In genomic region chr2:80446308-80447151, GRCm38 (mm10) we compare ENCODE assay signal across 8 mouse cellular contexts. TPM values are rescaled to one million over a fixed set of nuclear protein-coding genes. Genes with fewer than 3 reads are reported as not detected.
DNase-seq lines count a peak whose midpoint lies in the region; ATAC-seq lines count a peak whose summit lies in the region.

No protein-coding gene starts in this region.

- H3K36me3 ChIP-seq in forebrain, embryonic 15.5 days = no peaks in the 10 kb centered on the region
- H3K36me3 ChIP-seq in megakaryocyte, embryonic 14.5 days (replicated peaks; ENCODE audit: low read length) = no peaks in the 10 kb centered on the region

- H3K4me2 ChIP-seq in forebrain, embryonic 15.5 days (replicated peaks) = peak overlapping the region; percentile 100

- peak; percentile 47 for DNase-seq in R1 (ENCODE audit: low read depth, low spot score)
- peak; percentile 46 for DNase-seq in cerebellum, adult 11 months
- peak; percentile 17 for DNase-seq in layer of hippocampus, adult 9-11 months
- peak; percentile 18 for DNase-seq in right cerebral cortex, postnatal 14 days
- DNase-seq in c-Kit-positive CD71-positive TER-119-positive erythroid progenitor cells, embryonic 14.5 days (ENCODE audit: low spot score) = no peak

- peak; percentile 76 for ATAC-seq in forebrain, embryonic 15.5 days (replicated peaks)
- ATAC-seq in hematopoietic stem cell, adult 5-6 weeks (replicated peaks in 1 of 2; ENCODE audit: insufficient read depth in 1 of 2, low FRiP score in 2 of 2, low TSS enrichment in 1 of 2, low read depth in 1 of 2, poor library complexity in 2 of 2, severe bottlenecking in 2 of 2) = peak; percentile 39 to 69

- peaks cover 28% of the 10 kb centered on the region for H3K4me1 ChIP-seq in forebrain, embryonic 15.5 days
- peaks cover 27% of the 10 kb centered on the region for H3K4me1 ChIP-seq in megakaryocyte, embryonic 14.5 days

- peaks cover 14% of the 10 kb centered on the region; the same call in 1 of the 2 replicates for H3K27me3 ChIP-seq in forebrain, embryonic 15.5 days
- H3K27me3 ChIP-seq in megakaryocyte, embryonic 14.5 days (replicated peaks) = peaks cover 56% of the 10 kb centered on the region

- H3K9me3 ChIP-seq in forebrain, embryonic 15.5 days = peaks cover 6% of the 10 kb centered on the region; the same call in 1 of the 2 replicates
- H3K9me3 ChIP-seq in megakaryocyte, embryonic 14.5 days = peaks cover 25% of the 10 kb centered on the region

- peak overlapping the region; percentile 59 for H3K4me3 ChIP-seq in forebrain, embryonic 15.5 days
- peak overlapping the region; percentile 93 for H3K4me3 ChIP-seq in megakaryocyte, embryonic 14.5 days (replicated peaks)

- peak overlapping the region; percentile 51 for H3K9ac ChIP-seq in forebrain, embryonic 15.5 days (replicated peaks)

- no peak overlapping the region for H3K27ac ChIP-seq in forebrain, embryonic 15.5 days (replicated peaks)

- under 1% methylated on average over 54 of the region's 54 CpGs for WGBS in forebrain, embryonic 15.5 days

RNA-seq across cellular contexts. Expression of gene Frzb, which starts 0.9 kb away (rescaled TPM):
- 3.1 and 4.9 TPM in 2 replicates for polyA plus RNA-seq in forebrain, embryonic 15.5 days (2015; fragmentation: Nextera tagmentation; extraction: Ambion mirVana)
- total RNA-seq in hematopoietic stem cell, adult 5-6 weeks (2017) = not detected in 2 replicates
- 0.76 TPM in 1 of 2 replicates, not detected in the other for polyA plus RNA-seq in megakaryocyte, embryonic 14.5 days (2012; ENCODE audit: insufficient read depth, low replicate concordance)
